Mouse (Mus musculus): ENCODE measurements around the gene Arsg.

DNA sequence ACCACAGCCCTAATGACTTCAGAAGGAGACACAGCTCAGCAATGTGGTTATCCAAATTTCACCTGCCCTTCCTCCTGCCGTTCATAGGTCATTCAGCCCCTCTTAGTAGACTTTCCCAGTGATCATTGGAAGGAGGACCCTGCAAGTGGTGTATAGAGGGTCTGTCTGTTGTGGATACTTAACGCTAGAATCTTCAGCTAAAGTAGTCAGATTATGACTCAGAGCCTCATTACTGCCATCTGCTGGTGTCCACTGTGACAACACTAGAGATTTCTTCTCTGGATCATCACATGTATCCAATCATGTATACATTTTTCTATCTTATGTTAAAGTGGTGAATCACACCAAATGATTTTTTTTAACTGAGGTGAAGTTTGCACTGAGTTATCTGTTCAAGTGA, 148.0 kb downstream of the Arsg start:
- TF ChIP-seq HCFC1 (IDR thresholded peaks at IDR 0.05; ENCODE audit: low read depth, low read length) (no peak), CTCF (conservative IDR thresholded peaks at IDR 0.05 in 1 of 2, IDR thresholded peaks at IDR 0.05 in 1 of 2; ENCODE audit: low read depth in 2 of 2, low read length in 2 of 2) (peak; percentile 88 to 93), MYC (IDR thresholded peaks at IDR 0.05; ENCODE audit: low read depth, low read length) (no peak), POLR2A (IDR thresholded peaks at IDR 0.05; ENCODE audit: low read depth, low read length) (no peak)

Data from CH12.LX (cell line).